Mouse (Mus musculus): ENCODE measurements around the gene Gm45140.

DNA sequence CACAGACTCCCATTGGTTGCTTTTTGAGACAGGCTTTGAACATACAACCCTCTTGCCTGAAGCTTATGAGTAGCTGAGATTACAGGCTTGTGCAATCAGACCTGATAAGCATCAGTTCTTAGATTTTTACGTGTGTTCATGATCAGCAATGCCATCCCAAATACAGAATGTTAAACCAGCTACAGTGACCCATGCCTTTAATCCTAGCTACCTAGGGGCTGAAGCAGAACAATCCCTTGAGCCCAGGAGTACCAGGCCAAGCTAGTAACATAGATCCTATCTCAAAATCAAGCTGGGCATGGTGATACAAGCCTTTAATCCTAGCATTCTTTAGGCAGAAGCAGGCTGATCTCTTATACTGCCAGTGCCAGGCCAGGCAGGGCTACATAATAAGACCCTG lies 31.6 kb downstream of the Gm45140 start:
- TF ChIP-seq JUND (IDR thresholded peaks at IDR 0.05; ENCODE audit: low read depth, low read length) (no peak), CHD2 (IDR thresholded peaks at IDR 0.05; ENCODE audit: low read length) (no peak), EP300 (IDR thresholded peaks at IDR 0.05; ENCODE audit: low read depth in 1 of 2, low read length in 2 of 2) (no peak), E2F4 (IDR thresholded peaks at IDR 0.05; ENCODE audit: borderline replicate concordance, low read depth, low read length) (no peak), ZNF384 (IDR thresholded peaks at IDR 0.05; ENCODE audit: low read depth, low read length) (no peak), POLR2A (IDR thresholded peaks at IDR 0.05; ENCODE audit: control insufficient read depth in 1 of 2, insufficient read depth in 1 of 2, low read depth in 1 of 2, low read length in 2 of 2, poor library complexity in 1 of 2) (no peak), CTCF (IDR thresholded peaks at IDR 0.05 in 2 of 3, conservative IDR thresholded peaks at IDR 0.05 in 1 of 3; ENCODE audit: control insufficient read depth in 1 of 3, insufficient read depth in 1 of 3, low read depth in 2 of 3, low read length in 3 of 3, poor library complexity in 1 of 3, severe bottlenecking in 1 of 3) (no peak), UBTF (IDR thresholded peaks at IDR 0.05; ENCODE audit: borderline replicate concordance, insufficient read depth, low read depth, low read length) (no peak), SIN3A (IDR thresholded peaks at IDR 0.05; ENCODE audit: low read length) (no peak), BHLHE40 (IDR thresholded peaks at IDR 0.05; ENCODE audit: borderline replicate concordance, low read depth, low read length) (no peak), RCOR1 (IDR thresholded peaks at IDR 0.05; ENCODE audit: low read depth, low read length) (no peak)
